Mouse (Mus musculus) liver, embryonic 14.5 days (tissue): ENCODE results near the gene Olah. TPM values are rescaled to one million over a fixed set of nuclear protein-coding genes. Genes with fewer than 3 reads are reported as not detected.

Source experiments
- ATAC-seq: fragments of 200-750 bp; cut with Nextera tagmentation; 2 replicates; pipeline ENCODE4 v1.8.0; 2017; ENCODE audit warnings: moderate number of reproducible peaks, mild to moderate bottlenecking, moderate library complexity; ENCODE audit not compliant: insufficient read depth
- DNase-seq, 3 experiments: peaks; one replicate each; pipeline ENCODE4 v3.0.0-alpha.2; 2012 to 2013; ENCODE audit warnings: low read depth in 3 of 3, low spot score in 3 of 3
- H3K27ac ChIP-seq: fragments of 300-500 bp; sonication (generic); 2 replicates; pipeline ENCODE4 v1.5.1; 2014; ENCODE audit warnings: moderate library complexity, mild to moderate bottlenecking, control low read depth, inconsistent platforms
- H3K27me3 ChIP-seq: fragments of 300-500 bp; sonication (generic); 2 replicates; pipeline ENCODE4 v1.6.1; 2014; ENCODE audit warnings: mild to moderate bottlenecking, low read length, moderate library complexity; ENCODE audit not compliant: control insufficient read depth, insufficient read depth
- H3K36me3 ChIP-seq: fragments of 300-500 bp; sonication (generic); replicated peaks from 2 replicates; pipeline ENCODE4 v1.6.1; 2014; ENCODE audit warnings: low read depth; ENCODE audit not compliant: control insufficient read depth, insufficient read depth
- H3K4me1 ChIP-seq, 2 experiments: fragments of 200-500 bp in 1 of 2; fragments of 300-500 bp in 1 of 2; sonication (generic) in 1 of 2; replicated peaks; 2 replicates each; pipeline ENCODE4 v1.6.1; 2012 to 2014; ENCODE audit warnings: antibody characterized with exemption in 1 of 2, inconsistent platforms in 1 of 2, low read length in 1 of 2; ENCODE audit not compliant: control insufficient read depth in 2 of 2, insufficient read depth in 2 of 2
- H3K4me2 ChIP-seq: fragments of 300-500 bp; sonication (generic); 2 replicates; pipeline ENCODE4 v1.6.1; 2014; ENCODE audit warnings: low read depth, mild to moderate bottlenecking, control low read depth, moderate library complexity
- H3K4me3 ChIP-seq, 2 experiments: fragments of 200-500 bp in 1 of 2; fragments of 300-500 bp in 1 of 2; sonication (generic) in 1 of 2; 2 replicates each; pipeline ENCODE4 v1.5.1; 2012 to 2014; ENCODE audit warnings: low read depth in 2 of 2, low read length in 2 of 2, mild to moderate bottlenecking in 2 of 2, control low read depth in 1 of 2, inconsistent platforms in 1 of 2, moderate library complexity in 1 of 2; ENCODE audit not compliant: insufficient read depth in 1 of 2
- H3K9ac ChIP-seq: fragments of 300-500 bp; sonication (generic); replicated peaks from 2 replicates; pipeline ENCODE4 v1.6.1; 2014; ENCODE audit warnings: mild to moderate bottlenecking, control low read depth, moderate library complexity
- H3K9me3 ChIP-seq: fragments of 300-500 bp; sonication (generic); 2 replicates; pipeline ENCODE4 v1.6.1; 2016; ENCODE audit warnings: low read length, mixed read lengths; ENCODE audit not compliant: control insufficient read depth
- CTCF ChIP-seq: IDR thresholded peaks from 2 replicates; pipeline ENCODE4 v1.5.1; 2016; ENCODE audit warnings: antibody characterized with exemption, low read depth, control low read depth
- EP300 ChIP-seq: IDR thresholded peaks from 2 replicates; pipeline ENCODE4 v1.6.1; 2016; ENCODE audit warnings: antibody characterized with exemption, low read depth
- WGBS: fragments of 180-500 bp; shearing (Covaris S2); extraction: QIAGEN DNeasy Blood & Tissue Kit; methylation state at CpG from one replicate; pipeline ENCODE4 v1.1.7; 2014; ENCODE audit not compliant: insufficient replicate concordance; 5-methylcytosine and 5-hydroxymethylcytosine counted together
- polyA plus RNA-seq, 2 experiments: library from polyadenylated mRNA; depleted of rRNA in 1 of 2; stranded (reverse) in 1 of 2; unstranded in 1 of 2; fragments of >200 nt; fragmentation: Nextera tagmentation in 1 of 2; extraction: Ambion mirVana in 1 of 2; gene quantifications; 2 replicates each; pipeline versions ENCODE4 v1.2.1 to v1.2.3; 2012 to 2014

Olah gene
- polyA plus RNA-seq, 2 experiments = not detected

GRCm38 (mm10) chr2:3418883-3419431, 21.9 kb upstream of the Olah start:
- TF ChIP-seq EP300 (no peak), CTCF (no peak)
- H3K4me3 ChIP-seq = peak overlapping the region; percentile 44 to 46
- H3K9me3 ChIP-seq = no peaks in the 10 kb centered on the region
- H3K36me3 ChIP-seq = no peaks in the 10 kb centered on the region
- H3K27ac ChIP-seq = no peak overlapping the region
- peak; percentile 73 to 88 (median 73) for DNase-seq
- ATAC-seq = peak; percentile 76
- WGBS = 2% methylated on average over 38 of the region's 38 CpGs
- peak overlapping the region; percentile 85 for H3K4me2 ChIP-seq
- no peak overlapping the region; the same call in 1 of the 2 replicates for H3K9ac ChIP-seq
- peaks cover 4% of the 10 kb centered on the region for H3K27me3 ChIP-seq
- H3K4me1 ChIP-seq = peaks cover 2 to 5% of the 10 kb centered on the region in 2 experiments; a peak in 2 of 4 replicates

- 38% methylated on average over 1 of the region's 1 CpGs for WGBS
- H3K27me3 ChIP-seq = peaks cover 4% of the 10 kb centered on the region
- no peaks in the 10 kb centered on the region for H3K9me3 ChIP-seq
- H3K4me1 ChIP-seq = peaks cover 2% of the 10 kb centered on the region in 2 experiments; a peak in 1 of 4 replicates
- H3K4me3 ChIP-seq = no peak overlapping the region
- H3K9ac ChIP-seq = no peak overlapping the region
- no peak for TF ChIP-seq EP300
- no peak for TF ChIP-seq CTCF
- no peak overlapping the region for H3K27ac ChIP-seq
- H3K4me2 ChIP-seq = no peak overlapping the region
- H3K36me3 ChIP-seq = no peaks in the 10 kb centered on the region
- no peak for DNase-seq
- no peak for ATAC-seq
Measured at GRCm38 (mm10) chr2:3415676-3416075, 18.7 kb upstream of the Olah start.

GRCm38 (mm10) chr2:3414241-3414640, 17.2 kb upstream of the Olah start:
- DNase-seq = peak; percentile 30 to 39 (median 33)
- no peak overlapping the region for H3K9ac ChIP-seq
- no peaks in the 10 kb centered on the region for H3K36me3 ChIP-seq
- no peak overlapping the region for H3K4me3 ChIP-seq
- no peaks in the 10 kb centered on the region for H3K9me3 ChIP-seq
- H3K4me2 ChIP-seq = no peak overlapping the region
- TF ChIP-seq EP300 = no peak
- TF ChIP-seq CTCF = peak; percentile 80
- WGBS = 29% methylated on average over 4 of the region's 4 CpGs
- ATAC-seq = no peak
- H3K27ac ChIP-seq = no peak overlapping the region
- H3K27me3 ChIP-seq = peaks cover 4% of the 10 kb centered on the region
- H3K4me1 ChIP-seq = 0 out of 4 replicates have a peak, but pooled peaks cover 2% of the 10 kb centered on the region in 2 experiments

- Histone ChIP-seq H3K4me3 (no peak overlapping the region), H3K9me3 (no peaks in the 10 kb centered on the region), H3K27ac (no peak overlapping the region), H3K4me1 (no peaks in the 10 kb centered on the region), H3K9ac (no peak overlapping the region), H3K36me3 (no peaks in the 10 kb centered on the region), H3K27me3 (no peaks in the 10 kb centered on the region), H3K4me2 (no peak overlapping the region)
- 38% methylated on average over 7 of the region's 7 CpGs for WGBS
- ATAC-seq (no peak), DNase-seq (no peak)
- no peak for TF ChIP-seq CTCF
Measured at GRCm38 (mm10) chr2:3407756-3408155, 10.7 kb upstream of the Olah start.

GRCm38 (mm10) chr2:3405981-3406380, 9.0 kb upstream of the Olah start:
- no peak overlapping the region for H3K27ac ChIP-seq
- 59% methylated on average over 4 of the region's 4 CpGs for WGBS
- no peaks in the 10 kb centered on the region for H3K9me3 ChIP-seq
- no peak for TF ChIP-seq CTCF
- TF ChIP-seq EP300 = no peak
- H3K27me3 ChIP-seq = no peaks in the 10 kb centered on the region
- ATAC-seq = no peak
- no peaks in the 10 kb centered on the region for H3K4me1 ChIP-seq
- H3K4me2 ChIP-seq = no peak overlapping the region
- no peak overlapping the region for H3K9ac ChIP-seq
- no peak for DNase-seq
- H3K36me3 ChIP-seq = no peaks in the 10 kb centered on the region
- no peak overlapping the region for H3K4me3 ChIP-seq
